Mouse (Mus musculus): ENCODE measurements at regions not wholly inside any gene's neighbourhood (a gene's known extent, or its start where the extent isn't known, plus 50 kb on each side); places are given as distances from the start of the nearest gene placed in this dataset.

- Histone ChIP-seq H3K4me1 (ENCODE audit: control insufficient read depth in 2 of 2, insufficient read depth in 2 of 2, low read length in 2 of 2, poor library complexity in 1 of 2) (no peaks in the 10 kb centered on the region), H3K9me3 (ENCODE audit: control insufficient read depth, insufficient read depth, low read depth, low read length) (no peaks in the 10 kb centered on the region), H3K36me3 (ENCODE audit: control insufficient read depth, insufficient read depth, low read length, poor library complexity, severe bottlenecking) (no peaks in the 10 kb centered on the region), H3K27ac (ENCODE audit: insufficient read depth, low read depth, low read length, poor library complexity, severe bottlenecking) (no peak overlapping the region), H3K4me3 (ENCODE audit: insufficient read depth in 1 of 2, low read depth in 1 of 2, low read length in 2 of 2, poor library complexity in 1 of 2, severe bottlenecking in 1 of 2) (no peak overlapping the region), H3K9ac (ENCODE audit: insufficient read depth, low read depth, low read length, poor library complexity, severe bottlenecking) (no peak overlapping the region)
- DNase-seq (ENCODE audit: low read depth, low spot score), result no peak
- in situ Hi-C loops (cut with MboI; ENCODE audit: low sequenced_read_pairs in 2 of 2, unreplicated experiment in 2 of 2), result no loop called here
- TF ChIP-seq HCFC1 (IDR thresholded peaks at IDR 0.05; ENCODE audit: borderline replicate concordance, insufficient read depth, low read length), result no peak
- TF ChIP-seq CHD2 (IDR thresholded peaks at IDR 0.05; ENCODE audit: low read depth, low read length), result no peak
- TF ChIP-seq MAFK (IDR thresholded peaks at IDR 0.05; ENCODE audit: insufficient read depth, low read depth, low read length), result no peak
- no peak for TF ChIP-seq ZNF384 (IDR thresholded peaks at IDR 0.05; ENCODE audit: low read depth, low read length)
- no peak for TF ChIP-seq ZC3H11A (IDR thresholded peaks at IDR 0.05; ENCODE audit: borderline replicate concordance, low read depth, low read length)
Observed at GRCm38 (mm10) chr16:53130677-53131076, 676.8 kb upstream of the Alcam start.

- Histone ChIP-seq H3K9ac (ENCODE audit: insufficient read depth, low read depth, low read length, poor library complexity, severe bottlenecking) (no peak overlapping the region), H3K4me1 (ENCODE audit: control insufficient read depth in 2 of 2, insufficient read depth in 2 of 2, low read length in 2 of 2, poor library complexity in 1 of 2) (no peaks in the 10 kb centered on the region), H3K27ac (ENCODE audit: insufficient read depth, low read depth, low read length, poor library complexity, severe bottlenecking) (no peak overlapping the region), H3K9me3 (ENCODE audit: control insufficient read depth, insufficient read depth, low read depth, low read length) (no peaks in the 10 kb centered on the region), H3K36me3 (ENCODE audit: control insufficient read depth, insufficient read depth, low read length, poor library complexity, severe bottlenecking) (no peaks in the 10 kb centered on the region), H3K4me3 (ENCODE audit: insufficient read depth in 1 of 2, low read depth in 1 of 2, low read length in 2 of 2, poor library complexity in 1 of 2, severe bottlenecking in 1 of 2) (no peak overlapping the region)
- no peak for DNase-seq (ENCODE audit: low read depth, low spot score)
- in situ Hi-C loops (cut with MboI; ENCODE audit: low sequenced_read_pairs in 2 of 2, unreplicated experiment in 2 of 2), result no loop called here
- TF ChIP-seq MAFK (IDR thresholded peaks at IDR 0.05; ENCODE audit: insufficient read depth, low read depth, low read length) (no peak), ZC3H11A (IDR thresholded peaks at IDR 0.05; ENCODE audit: borderline replicate concordance, low read depth, low read length) (no peak), CHD2 (IDR thresholded peaks at IDR 0.05; ENCODE audit: low read depth, low read length) (no peak)
Observed at GRCm38 (mm10) chr16:53108726-53109125, 654.9 kb upstream of the Alcam start.

- Histone ChIP-seq H3K9me3 (ENCODE audit: control insufficient read depth, insufficient read depth, low read depth, low read length) (no peaks in the 10 kb centered on the region), H3K9ac (ENCODE audit: insufficient read depth, low read depth, low read length, poor library complexity, severe bottlenecking) (no peak overlapping the region), H3K27ac (ENCODE audit: insufficient read depth, low read depth, low read length, poor library complexity, severe bottlenecking) (no peak overlapping the region), H3K4me3 (ENCODE audit: insufficient read depth in 1 of 2, low read depth in 1 of 2, low read length in 2 of 2, poor library complexity in 1 of 2, severe bottlenecking in 1 of 2) (no peak overlapping the region), H3K36me3 (ENCODE audit: control insufficient read depth, insufficient read depth, low read length, poor library complexity, severe bottlenecking) (no peaks in the 10 kb centered on the region), H3K4me1 (ENCODE audit: control insufficient read depth in 2 of 2, insufficient read depth in 2 of 2, low read length in 2 of 2, poor library complexity in 1 of 2) (no peaks in the 10 kb centered on the region)
- TF ChIP-seq ZC3H11A (IDR thresholded peaks at IDR 0.05; ENCODE audit: borderline replicate concordance, low read depth, low read length), result no peak
- in situ Hi-C loops (cut with MboI; ENCODE audit: low sequenced_read_pairs in 2 of 2, unreplicated experiment in 2 of 2), result no loop called here
- no peak for DNase-seq (ENCODE audit: low read depth, low spot score)
Observed at GRCm38 (mm10) chr16:53095396-53095929, 641.6 kb upstream of the Alcam start.

- TF ChIP-seq ZNF384 (IDR thresholded peaks at IDR 0.05; ENCODE audit: low read depth, low read length) (no peak), HCFC1 (IDR thresholded peaks at IDR 0.05; ENCODE audit: borderline replicate concordance, insufficient read depth, low read length) (no peak), CHD2 (IDR thresholded peaks at IDR 0.05; ENCODE audit: low read depth, low read length) (no peak), ZC3H11A (IDR thresholded peaks at IDR 0.05; ENCODE audit: borderline replicate concordance, low read depth, low read length) (no peak), MAFK (IDR thresholded peaks at IDR 0.05; ENCODE audit: insufficient read depth, low read depth, low read length) (no peak)
- in situ Hi-C loops (cut with MboI; ENCODE audit: low sequenced_read_pairs in 2 of 2, unreplicated experiment in 2 of 2), result no loop called here
- no peak overlapping the region for H3K9ac ChIP-seq (ENCODE audit: insufficient read depth, low read depth, low read length, poor library complexity, severe bottlenecking)
- DNase-seq (ENCODE audit: low read depth, low spot score), result no peak
- H3K4me3 ChIP-seq (ENCODE audit: insufficient read depth in 1 of 2, low read depth in 1 of 2, low read length in 2 of 2, poor library complexity in 1 of 2, severe bottlenecking in 1 of 2), result no peak overlapping the region
- no peaks in the 10 kb centered on the region for H3K4me1 ChIP-seq (ENCODE audit: control insufficient read depth in 2 of 2, insufficient read depth in 2 of 2, low read length in 2 of 2, poor library complexity in 1 of 2)
- H3K9me3 ChIP-seq (ENCODE audit: control insufficient read depth, insufficient read depth, low read depth, low read length), result no peaks in the 10 kb centered on the region
- H3K27ac ChIP-seq (ENCODE audit: insufficient read depth, low read depth, low read length, poor library complexity, severe bottlenecking), result no peak overlapping the region
- H3K36me3 ChIP-seq (ENCODE audit: control insufficient read depth, insufficient read depth, low read length, poor library complexity, severe bottlenecking), result no peaks in the 10 kb centered on the region
Observed at GRCm38 (mm10) chr16:53073856-53074568, 620.1 kb upstream of the Alcam start.

All from ES-E14 (cell line).